Mouse (Mus musculus) olfactory bulb, adult 2 months (tissue): ENCODE measurements around the gene Pde3b.

Experiments
- CTCF ChIP-seq: fragments of 200-500 bp; IDR thresholded peaks from 2 replicates; pipeline ENCODE4 v1.5.1; 2012; ENCODE audit warnings: low read depth, mild to moderate bottlenecking, low read length, moderate library complexity; ENCODE audit not compliant: insufficient read depth
- POLR2A ChIP-seq: fragments of 200-500 bp; IDR thresholded peaks from 2 replicates; pipeline ENCODE4 v1.6.1; 2012; ENCODE audit warnings: mild to moderate bottlenecking, low read depth, low read length, moderate library complexity; ENCODE audit not compliant: insufficient read depth

- TF ChIP-seq POLR2A (no peak), CTCF (no peak)
Measured at GRCm38 (mm10) chr7:114481008-114481407, 65.9 kb downstream of the Pde3b start.
